Mouse (Mus musculus): ENCODE measurements around the gene Bahcc1.

- TF ChIP-seq POLR2A (IDR thresholded peaks at IDR 0.05; ENCODE audit: extremely low read depth, insufficient read depth, low read length): no peak
- TF ChIP-seq CTCF (IDR thresholded peaks at IDR 0.05; ENCODE audit: extremely low read depth, insufficient read depth, low read length): no peak
These were observed 106.0 kb downstream of the Bahcc1 start for GRCm38 (mm10) chr11:120338786-120339185.

All from cortical plate, adult 2 months (tissue).